Mouse (Mus musculus) small intestine, adult 2 months (tissue): Measurements from ENCODE around the gene Gm37240.

ENCODE experiments used
- CTCF ChIP-seq: fragments of 200-500 bp; IDR thresholded peaks from 2 replicates; pipeline ENCODE4 v1.5.1; 2012; ENCODE audit warnings: low read depth, mild to moderate bottlenecking, control low read depth, inconsistent platforms, low read length, moderate library complexity, mixed read lengths; ENCODE audit not compliant: insufficient replicate concordance, insufficient read length; ENCODE audit errors: extremely low read depth
- POLR2A ChIP-seq: fragments of 200-500 bp; IDR thresholded peaks from 2 replicates; pipeline ENCODE4 v1.6.1; 2012; ENCODE audit warnings: low read depth, mild to moderate bottlenecking, control low read depth, inconsistent platforms, low read length, moderate library complexity

- TF ChIP-seq CTCF (no peak), POLR2A (no peak)
These were observed 123.1 kb downstream of the Gm37240 start for GRCm38 (mm10) chr3:85764008-85764834.
